In the genomic region with DNA sequence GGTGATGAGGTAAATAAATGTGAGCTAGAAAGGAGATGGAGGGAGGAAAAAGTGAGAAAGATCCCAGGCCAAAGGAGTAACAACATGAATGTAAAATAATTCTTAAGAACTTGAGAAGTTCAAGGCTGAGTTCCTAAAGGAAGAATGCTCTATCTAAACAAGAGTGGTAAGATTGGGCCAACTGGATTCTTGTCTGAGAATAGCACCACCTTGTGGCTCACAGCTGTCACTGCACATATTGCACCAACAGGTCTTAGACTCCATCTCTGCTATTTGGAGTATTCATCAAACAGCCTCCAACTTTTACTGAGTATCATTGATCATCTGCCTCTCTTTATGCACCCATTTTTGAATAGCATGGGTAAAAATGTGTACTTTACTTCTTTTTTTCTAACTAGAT, we compare ENCODE assay signal across 10 mouse cellular contexts. TPM values are rescaled to one million over a fixed set of nuclear protein-coding genes. Genes with fewer than 3 reads are reported as not detected.
DNase-seq lines count a peak whose midpoint lies in the region; ATAC-seq lines count a peak whose summit lies in the region.
"Had no signal": no experiment of that assay in that cellular context is flagged by ENCODE, and none has a peak within 500 bp of the region (broad histone marks: within the 10 kb centered on the region; RNA-seq: fewer than 3 reads in every experiment).

No protein-coding gene starts in this region.

- no peaks in the 10 kb centered on the region for H3K4me1 ChIP-seq in hindbrain, embryonic 11.5 days (replicated peaks; ENCODE audit: control insufficient read depth, insufficient read depth, low read length)
- no peaks in the 10 kb centered on the region for H3K4me1 ChIP-seq in hindbrain, embryonic 13.5 days (replicated peaks)
- H3K4me1 ChIP-seq: limb, embryonic 13.5 days; stomach, embryonic 15.5 days had no signal

- no peak for ATAC-seq in hindbrain, embryonic 11.5 days (ENCODE audit: low FRiP score)
- no peak for ATAC-seq in hindbrain, embryonic 13.5 days (ENCODE audit: low FRiP score)
- 0 out of 2 replicates have a peak, but pooled peaks have one; percentile 61 for ATAC-seq in erythroid progenitor cell, adult 5-6 weeks (replicated peaks; ENCODE audit: low FRiP score, poor library complexity, severe bottlenecking)
- peak; percentile 75 for ATAC-seq in megakaryocyte, adult 5-6 weeks (ENCODE audit: poor library complexity, severe bottlenecking)

- H3K9me3 ChIP-seq in hindbrain, embryonic 11.5 days (ENCODE audit: control insufficient read depth, low read length) = no peaks in the 10 kb centered on the region
- H3K9me3 ChIP-seq in hindbrain, embryonic 13.5 days = no peaks in the 10 kb centered on the region
- H3K9me3 ChIP-seq: limb, embryonic 13.5 days; stomach, embryonic 15.5 days had no signal

- no peak overlapping the region for H3K27ac ChIP-seq in hindbrain, embryonic 11.5 days (ENCODE audit: low read depth, low read length)
- H3K27ac ChIP-seq in hindbrain, embryonic 13.5 days = no peak overlapping the region
- H3K27ac ChIP-seq: limb, embryonic 13.5 days; stomach, embryonic 15.5 days had no signal

- H3K4me2 ChIP-seq in hindbrain, embryonic 11.5 days (replicated peaks; ENCODE audit: low read depth, low read length) = no peak overlapping the region
- H3K4me2 ChIP-seq in hindbrain, embryonic 13.5 days = no peak overlapping the region
- H3K4me2 ChIP-seq: limb, embryonic 13.5 days; stomach, embryonic 15.5 days had no signal

- H3K27me3 ChIP-seq in hindbrain, embryonic 11.5 days (ENCODE audit: control insufficient read depth, insufficient read depth, low read length) = no peaks in the 10 kb centered on the region
- H3K27me3 ChIP-seq in hindbrain, embryonic 13.5 days = no peaks in the 10 kb centered on the region
- H3K27me3 ChIP-seq: limb, embryonic 13.5 days; stomach, embryonic 15.5 days had no signal

- DNase-seq in hindbrain, embryonic 11.5 days (ENCODE audit: low spot score) = peak; percentile 75
- DNase-seq in CD8-positive naive resting alpha-beta T cell, adult 2 months (ENCODE audit: low read depth in 2 of 2, low spot score in 2 of 2) = peak; percentile 25 to 56
- peak; percentile 52 to 65 for DNase-seq in adrenal gland, postnatal 36 days
- DNase-seq in kidney, postnatal 4 days = peak; percentile 68 to 77
- DNase-seq in thymus, postnatal 25 days = peak; percentile 52

- no peak overlapping the region for H3K9ac ChIP-seq in hindbrain, embryonic 11.5 days (ENCODE audit: low read depth, low read length)
- no peak overlapping the region for H3K9ac ChIP-seq in hindbrain, embryonic 13.5 days
- H3K9ac ChIP-seq: limb, embryonic 13.5 days; stomach, embryonic 15.5 days had no signal

- no peak overlapping the region for H3K4me3 ChIP-seq in hindbrain, embryonic 11.5 days (ENCODE audit: low read depth, low read length)
- H3K4me3 ChIP-seq in hindbrain, embryonic 13.5 days = no peak overlapping the region
- H3K4me3 ChIP-seq: limb, embryonic 13.5 days; stomach, embryonic 15.5 days had no signal

- H3K36me3 ChIP-seq in hindbrain, embryonic 11.5 days (ENCODE audit: control insufficient read depth, insufficient read depth, low read length) = no peaks in the 10 kb centered on the region
- H3K36me3 ChIP-seq in hindbrain, embryonic 13.5 days = no peaks in the 10 kb centered on the region
- H3K36me3 ChIP-seq: limb, embryonic 13.5 days; stomach, embryonic 15.5 days had no signal

RNA-seq across cellular contexts. Expression of a gene that starts 14.1 kb away (rescaled TPM):
- 12.2 and 12.5 TPM in 2 replicates for polyA plus RNA-seq in hindbrain, embryonic 11.5 days (2014; fragmentation: Nextera tagmentation; extraction: Ambion mirVana)
- 15.1 and 15.9 TPM in 2 replicates for polyA plus RNA-seq in hindbrain, embryonic 13.5 days (2015; fragmentation: Nextera tagmentation; extraction: Ambion mirVana)
- total RNA-seq in adrenal gland, postnatal 36 days (2021) = 1 to 10 TPM; 5.0 to 6.3 TPM
- 4.0 and 7.5 TPM in 2 replicates for total RNA-seq in erythroid progenitor cell, adult 5-6 weeks (2015; ENCODE audit: low replicate concordance)
- 2.3 and 3.3 TPM in 2 replicates for total RNA-seq in erythroid progenitor cell, adult 5-6 weeks (2017; ENCODE audit: low replicate concordance)
- total RNA-seq in megakaryocyte, adult 5-6 weeks (2015) = 1.6 and 1.9 TPM in 2 replicates
- 1.1 and 1.8 TPM in 2 replicates for total RNA-seq in megakaryocyte, adult 5-6 weeks (2017)

RNA-seq across cellular contexts. Expression of a gene that starts 23.2 kb away (rescaled TPM):
- 0.83 and 1.3 TPM in 2 replicates for polyA plus RNA-seq in hindbrain, embryonic 11.5 days (2014; fragmentation: Nextera tagmentation; extraction: Ambion mirVana)
- 0.87 TPM in 1 of 2 replicates, not detected in the other for polyA plus RNA-seq in hindbrain, embryonic 13.5 days (2015; fragmentation: Nextera tagmentation; extraction: Ambion mirVana)
- total RNA-seq in adrenal gland, postnatal 36 days (2021) = not detected
- total RNA-seq in erythroid progenitor cell, adult 5-6 weeks (2015; ENCODE audit: low replicate concordance) = not detected in 2 replicates
- total RNA-seq in erythroid progenitor cell, adult 5-6 weeks (2017; ENCODE audit: low replicate concordance) = not detected in 2 replicates
- total RNA-seq in megakaryocyte, adult 5-6 weeks (2015) = not detected in 2 replicates
- total RNA-seq in megakaryocyte, adult 5-6 weeks (2017) = not detected in 2 replicates

Comparison
In these comparisons a context has a peak if more than half of its experiments do, and no peak if none do; other contexts are left out.
1. ATAC-seq: peak in erythroid progenitor cell, adult 5-6 weeks (single experiment) and megakaryocyte, adult 5-6 weeks (single experiment); none in hindbrain, embryonic 11.5 days (single experiment) and hindbrain, embryonic 13.5 days (single experiment).
2. Peak in every context shown above with its lines, with median percentiles within 50 percentile points of each other: DNase-seq.